ENCODE assay signal across 8 mouse cellular contexts in the genomic region with DNA sequence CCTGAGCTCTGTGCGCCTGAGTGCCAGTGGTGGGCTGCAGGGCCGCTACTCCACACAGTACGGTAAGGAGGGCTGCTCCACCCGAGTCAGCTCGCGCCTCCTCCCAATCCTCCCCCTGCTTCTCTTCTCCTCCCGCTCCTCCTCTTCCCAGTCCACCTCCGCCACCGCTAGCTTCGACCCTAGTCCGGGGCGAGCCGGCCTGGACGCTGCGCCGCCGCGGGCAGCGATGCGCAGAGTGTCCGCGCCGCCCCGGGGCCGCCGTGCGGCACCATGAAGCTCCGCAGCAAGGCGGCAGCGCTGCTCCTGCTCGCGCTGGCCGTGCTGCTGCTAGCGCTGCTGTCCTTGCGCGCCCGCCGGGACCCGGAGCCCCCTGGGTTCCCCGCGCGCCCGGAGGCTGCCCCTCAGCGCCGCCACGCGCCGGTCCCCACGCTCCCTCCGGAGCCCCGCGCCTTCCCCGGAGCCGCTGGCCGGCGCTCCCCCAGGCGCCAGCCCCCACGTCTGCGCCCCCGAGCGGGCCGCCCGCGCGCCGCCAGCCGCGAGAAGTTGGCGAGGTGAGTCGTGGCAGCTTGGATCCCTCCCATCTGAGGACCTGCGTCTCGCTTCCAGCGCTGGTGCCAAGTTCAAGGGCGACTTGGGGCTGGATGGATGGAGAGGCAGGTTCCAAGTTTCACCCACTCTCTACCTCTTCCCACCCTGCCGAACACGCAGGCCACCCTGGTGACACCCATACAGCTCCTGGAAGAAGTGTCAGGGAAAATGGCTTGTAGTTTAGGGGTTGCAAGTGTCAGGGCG. TPM values are rescaled to one million over a fixed set of nuclear protein-coding genes. Genes with fewer than 3 reads are reported as not detected.
DNase-seq lines count a peak whose midpoint lies in the region; ATAC-seq and TF ChIP-seq lines count a peak whose summit lies in the region.

Gene Gxylt2 (plus strand): TSS at position 161 of the 792 bp plus-strand sequence.

- intact Hi-C loops in left cerebral cortex, postnatal 14 days (cut with DNase I), result loop anchor here (10.0 kb wide), 1 partner anchor 130 kb away; the partner anchor contains the start of gene Ppp4r2

- DNase-seq in ES-CJ7 (ENCODE audit: low read depth, low spot score) (peak; percentile 52), adipocyte (ENCODE audit: low spot score) (peak; percentile 48)
- DNase-seq in left cerebral cortex, postnatal 14 days (ENCODE audit: low spot score in 2 of 2), result peak; percentile 7 to 27
- DNase-seq in midbrain, embryonic 14.5 days, result peak; percentile 80
- peak; percentile 38 for DNase-seq in stomach, postnatal 0 days (ENCODE audit: low spot score)
- no peak for DNase-seq in spleen, postnatal 4 days (ENCODE audit: low spot score in 2 of 2)

- under 1% methylated on average over 55 of the region's 77 CpGs for WGBS in forebrain, embryonic 16.5 days
- WGBS in hindbrain, embryonic 12.5 days, result 1% methylated on average over 63 of the region's 77 CpGs
- under 1% methylated on average over 76 of the region's 77 CpGs for WGBS in midbrain, embryonic 14.5 days
- under 1% methylated on average over 62 of the region's 77 CpGs for whole genome bisulfite sequencing in stomach, postnatal 0 days

- peak; percentile 30; the same call in 1 of the 2 replicates for TF ChIP-seq CTCF in stomach, postnatal 0 days (IDR thresholded peaks at IDR 0.05; ENCODE audit: low read depth)

- peaks cover 15% of the 10 kb centered on the region for H3K4me1 ChIP-seq in forebrain, embryonic 16.5 days (replicated peaks; ENCODE audit: control insufficient read depth, insufficient read depth, low read length)
- peaks cover 12% of the 10 kb centered on the region for H3K4me1 ChIP-seq in hindbrain, embryonic 12.5 days
- peaks cover 9% of the 10 kb centered on the region; the same call in 1 of the 2 replicates for H3K4me1 ChIP-seq in midbrain, embryonic 14.5 days (ENCODE audit: control insufficient read depth, insufficient read depth, low read length)
- peaks cover 3% of the 10 kb centered on the region; the same call in 1 of the 2 replicates for H3K4me1 ChIP-seq in stomach, postnatal 0 days (replicated peaks; ENCODE audit: control insufficient read depth, insufficient read depth)

- H3K9ac ChIP-seq in forebrain, embryonic 16.5 days (replicated peaks; ENCODE audit: low read depth, low read length), result peak within 1 kb of the TSS; percentile 68
- H3K9ac ChIP-seq in hindbrain, embryonic 12.5 days, result peak within 1 kb of the TSS; percentile 78
- peak within 1 kb of the TSS; percentile 62 for H3K9ac ChIP-seq in midbrain, embryonic 14.5 days (replicated peaks; ENCODE audit: low read length)
- peak within 1 kb of the TSS; percentile 59 for H3K9ac ChIP-seq in stomach, postnatal 0 days (ENCODE audit: low read length)

- H3K4me2 ChIP-seq in forebrain, embryonic 16.5 days (ENCODE audit: low read length), result peak within 1 kb of the TSS; percentile 92
- peak within 1 kb of the TSS; percentile 96 for H3K4me2 ChIP-seq in hindbrain, embryonic 12.5 days (replicated peaks)
- H3K4me2 ChIP-seq in midbrain, embryonic 14.5 days (ENCODE audit: low read length), result peak within 1 kb of the TSS; percentile 95
- peak within 1 kb of the TSS; percentile 93 for H3K4me2 ChIP-seq in stomach, postnatal 0 days (replicated peaks; ENCODE audit: low read depth)

- no peak for TF ChIP-seq EP300 in stomach, postnatal 0 days (optimal IDR thresholded peaks at IDR 0.05)

- H3K36me3 ChIP-seq in forebrain, embryonic 16.5 days (ENCODE audit: control insufficient read depth, insufficient read depth), result no peaks in the 10 kb centered on the region
- no peaks in the 10 kb centered on the region for H3K36me3 ChIP-seq in hindbrain, embryonic 12.5 days
- H3K36me3 ChIP-seq in midbrain, embryonic 14.5 days (ENCODE audit: control insufficient read depth, insufficient read depth, low read length), result no peaks in the 10 kb centered on the region
- no peaks in the 10 kb centered on the region for H3K36me3 ChIP-seq in stomach, postnatal 0 days (ENCODE audit: control insufficient read depth, insufficient read depth, low read length)

- H3K4me3 ChIP-seq in forebrain, embryonic 16.5 days (replicated peaks; ENCODE audit: low read length), result peak within 1 kb of the TSS; percentile 71
- peak within 1 kb of the TSS; percentile 70 for H3K4me3 ChIP-seq in hindbrain, embryonic 12.5 days
- H3K4me3 ChIP-seq in midbrain, embryonic 14.5 days (replicated peaks; ENCODE audit: low read depth, low read length), result peak within 1 kb of the TSS; percentile 54
- peak within 1 kb of the TSS; percentile 57 for H3K4me3 ChIP-seq in stomach, postnatal 0 days (ENCODE audit: low read depth, low read length)

- no peak within 1 kb of the TSS for H3K27ac ChIP-seq in forebrain, embryonic 16.5 days (ENCODE audit: low read length)
- peak within 1 kb of the TSS; percentile 30; the same call in 1 of the 2 replicates for H3K27ac ChIP-seq in hindbrain, embryonic 12.5 days
- no peak within 1 kb of the TSS for H3K27ac ChIP-seq in midbrain, embryonic 14.5 days (replicated peaks; ENCODE audit: low read depth, low read length)
- no peak within 1 kb of the TSS for H3K27ac ChIP-seq in stomach, postnatal 0 days (replicated peaks)

- H3K9me3 ChIP-seq in forebrain, embryonic 16.5 days (ENCODE audit: control insufficient read depth, low read length), result no peaks in the 10 kb centered on the region
- H3K9me3 ChIP-seq in hindbrain, embryonic 12.5 days (replicated peaks), result no peaks in the 10 kb centered on the region
- H3K9me3 ChIP-seq in midbrain, embryonic 14.5 days (ENCODE audit: control insufficient read depth, low read length), result no peaks in the 10 kb centered on the region
- no peaks in the 10 kb centered on the region for H3K9me3 ChIP-seq in stomach, postnatal 0 days (ENCODE audit: control insufficient read depth, low read length)

- H3K27me3 ChIP-seq in forebrain, embryonic 16.5 days (replicated peaks; ENCODE audit: control insufficient read depth, insufficient read depth, low read length), result peaks cover 17% of the 10 kb centered on the region; the same call in 1 of the 2 replicates
- peaks cover 36% of the 10 kb centered on the region for H3K27me3 ChIP-seq in hindbrain, embryonic 12.5 days
- peaks cover 23% of the 10 kb centered on the region for H3K27me3 ChIP-seq in midbrain, embryonic 14.5 days (ENCODE audit: control insufficient read depth, insufficient read depth, low read length)
- peaks cover 4% of the 10 kb centered on the region; the same call in 1 of the 2 replicates for H3K27me3 ChIP-seq in stomach, postnatal 0 days (ENCODE audit: control insufficient read depth, insufficient read depth, low read length)

- ATAC-seq in forebrain, embryonic 16.5 days, result peak; percentile 92
- ATAC-seq in hindbrain, embryonic 12.5 days (ENCODE audit: low FRiP score), result peak; percentile 88
- ATAC-seq in midbrain, embryonic 14.5 days (ENCODE audit: low FRiP score, low TSS enrichment), result peak; percentile 80
- peak; percentile 59; the same call in 1 of the 2 replicates for ATAC-seq in stomach, postnatal 0 days (ENCODE audit: low FRiP score, low TSS enrichment)

RNA-seq across cellular contexts. Expression of gene Gxylt2, which starts in this region (rescaled TPM):
- 0.60 and 1.0 TPM in 2 replicates for polyA plus RNA-seq in forebrain, embryonic 16.5 days (2015; fragmentation: Nextera tagmentation; extraction: Ambion mirVana)
- 9.6 and 11.1 TPM in 2 replicates for polyA plus RNA-seq in hindbrain, embryonic 12.5 days (2016; fragmentation: Nextera tagmentation; extraction: Ambion mirVana)
- total RNA-seq in left cerebral cortex, postnatal 14 days (2021), result 1 to 10 TPM; 1.8 to 1.9 TPM
- 0.53 and 1.2 TPM in 2 replicates for polyA plus RNA-seq in midbrain, embryonic 14.5 days (2014; fragmentation: Nextera tagmentation; extraction: Ambion mirVana)
- 0.89 and 0.90 TPM in 2 replicates for polyA plus RNA-seq in stomach, postnatal 0 days (2015; fragmentation: Nextera tagmentation; extraction: Ambion mirVana)

Comparison
In these comparisons a context has a peak if more than half of its experiments do, and no peak if none do; other contexts are left out.
1. Peak in DNase-seq, ATAC-seq, H3K4me3 ChIP-seq, H3K9ac ChIP-seq and H3K4me2 ChIP-seq in stomach, postnatal 0 days; RNA of the gene not detected or under 1 TPM.
2. DNase-seq: peak in ES-CJ7 (single experiment), adipocyte (single experiment), left cerebral cortex, postnatal 14 days (2 of 2) and midbrain, embryonic 14.5 days (single experiment); none in spleen, postnatal 4 days (0 of 2).
3. Peak in every context shown above with its lines, with median percentiles within 50 percentile points of each other: ATAC-seq, H3K4me2 ChIP-seq, H3K4me3 ChIP-seq and H3K9ac ChIP-seq.